Mouse (Mus musculus): ENCODE results near the gene Ralgps1.

DNA sequence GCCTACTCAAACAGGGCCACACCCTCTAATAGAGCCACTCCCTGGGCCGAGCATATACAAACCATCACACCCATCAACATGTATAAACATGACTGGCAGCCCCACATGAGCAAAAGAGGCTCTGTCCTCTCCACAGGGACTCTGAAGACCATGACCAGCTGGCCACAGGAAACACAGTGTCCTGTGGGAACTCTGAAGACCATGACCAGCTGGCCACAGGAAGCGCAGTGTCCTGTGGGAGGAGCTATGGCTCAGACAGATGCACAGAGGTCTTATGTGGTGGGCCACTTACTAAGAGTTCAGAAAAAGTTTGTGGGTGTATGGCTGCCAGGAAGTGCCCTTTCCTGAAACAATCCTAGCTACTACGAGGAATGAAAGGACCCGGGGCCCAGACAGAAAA lies 72.4 kb downstream of the Ralgps1 start:
- TF ChIP-seq MYC (IDR thresholded peaks at IDR 0.05; ENCODE audit: low read depth, low read length) (no peak), UBTF (IDR thresholded peaks at IDR 0.05; ENCODE audit: low read depth, low read length) (no peak), MAFK (IDR thresholded peaks at IDR 0.05; ENCODE audit: insufficient replicate concordance, low read length) (no peak), MEF2A (IDR thresholded peaks at IDR 0.05; ENCODE audit: borderline replicate concordance, low read depth, low read length) (no peak), POLR2A (IDR thresholded peaks at IDR 0.05; ENCODE audit: low read depth, low read length) (no peak), CTCF (conservative IDR thresholded peaks at IDR 0.05 in 1 of 2, IDR thresholded peaks at IDR 0.05 in 1 of 2; ENCODE audit: low read depth in 2 of 2, low read length in 2 of 2) (no peak), USF1 (IDR thresholded peaks at IDR 0.05; ENCODE audit: low read depth, low read length) (no peak), NELFE (IDR thresholded peaks at IDR 0.05; ENCODE audit: low read depth, low read length) (no peak), E2F4 (IDR thresholded peaks at IDR 0.05; ENCODE audit: insufficient replicate concordance, low read depth, low read length) (no peak), RCOR1 (conservative IDR thresholded peaks at IDR 0.05; ENCODE audit: low read depth, low read length) (no peak)

All from CH12.LX (cell line).